ENCODE assay signal across 1 mouse cellular context in the genomic region with DNA sequence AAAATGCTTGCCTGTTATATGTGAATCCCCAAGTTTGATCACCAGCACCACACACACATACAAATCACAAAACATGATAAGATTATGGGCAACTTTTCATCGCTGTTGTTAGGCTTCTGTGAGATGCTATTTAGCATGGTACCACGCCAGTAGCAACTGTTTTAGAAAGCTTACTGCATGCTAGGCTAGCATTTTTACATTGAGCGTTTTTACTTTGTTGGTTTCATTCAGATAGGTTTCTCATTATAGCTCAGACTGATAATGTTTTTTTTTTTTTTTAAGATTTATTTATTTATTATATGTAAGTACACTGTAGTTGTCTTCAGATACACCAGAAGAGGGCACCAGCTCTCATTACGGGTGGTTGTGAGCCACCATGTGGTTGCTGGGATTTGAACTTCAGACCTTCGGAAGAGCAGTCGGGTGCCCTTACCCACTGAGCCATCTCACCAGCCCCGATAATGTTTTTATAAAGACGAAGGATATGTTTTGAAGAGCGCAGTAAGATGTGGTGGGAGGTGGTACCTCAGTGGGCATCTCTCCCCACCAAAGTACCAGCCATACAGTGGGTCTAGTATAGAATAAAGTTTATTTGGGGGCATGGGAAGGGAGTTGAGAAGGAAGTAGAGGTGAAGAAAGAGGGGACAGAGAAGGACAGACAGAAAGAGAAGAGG.
TF ChIP-seq lines count a peak whose summit lies in the region.

No protein-coding gene starts in this region.

TF ChIP-seq in CH12.LX, 34 proteins besides CTCF, POLR2A, EP300 and RAD21:
- TF ChIP-seq E2F4 (IDR thresholded peaks at IDR 0.05; ENCODE audit: insufficient replicate concordance, low read depth, low read length) = no peak
- TF ChIP-seq MAZ (IDR thresholded peaks at IDR 0.05; ENCODE audit: low read depth, low read length) = no peak
- peak; percentile 49; the same call in 1 of the 2 replicates for TF ChIP-seq SIN3A (IDR thresholded peaks at IDR 0.05; ENCODE audit: low read length)
- TF ChIP-seq ELF1 (IDR thresholded peaks at IDR 0.05; ENCODE audit: low read depth, low read length) = no peak
- TF ChIP-seq CHD2 (IDR thresholded peaks at IDR 0.05; ENCODE audit: low read length) = no peak
- no peak for TF ChIP-seq MAFK (IDR thresholded peaks at IDR 0.05; ENCODE audit: insufficient replicate concordance, low read length)
- no peak for TF ChIP-seq ZKSCAN1 (IDR thresholded peaks at IDR 0.05; ENCODE audit: borderline replicate concordance, low read depth, low read length)
- 0 out of 2 replicates have a peak, but pooled peaks have one; percentile 60 for TF ChIP-seq TBP (conservative IDR thresholded peaks at IDR 0.05; ENCODE audit: low read depth, low read length)
- TF ChIP-seq SMC3 (IDR thresholded peaks at IDR 0.05; ENCODE audit: low read depth, low read length) = no peak
- no peak for TF ChIP-seq PAX5 (IDR thresholded peaks at IDR 0.05; ENCODE audit: low read length)
- no peak for TF ChIP-seq USF1 (IDR thresholded peaks at IDR 0.05; ENCODE audit: low read depth, low read length)
- TF ChIP-seq ZNF384 (IDR thresholded peaks at IDR 0.05; ENCODE audit: low read depth, low read length) = peak; percentile 77
- no peak for TF ChIP-seq NRF1 (IDR thresholded peaks at IDR 0.05; ENCODE audit: low read depth, low read length)
- TF ChIP-seq GABPA (IDR thresholded peaks at IDR 0.05; ENCODE audit: insufficient replicate concordance, low read depth, low read length) = no peak
- TF ChIP-seq MYC (IDR thresholded peaks at IDR 0.05; ENCODE audit: low read depth, low read length) = peak; percentile 64; the same call in 1 of the 2 replicates
- no peak for TF ChIP-seq JUND (conservative IDR thresholded peaks at IDR 0.05; ENCODE audit: low read depth, low read length)
- no peak for TF ChIP-seq ZMIZ1 (IDR thresholded peaks at IDR 0.05; ENCODE audit: low read depth, low read length)
- no peak for TF ChIP-seq RCOR1 (conservative IDR thresholded peaks at IDR 0.05; ENCODE audit: low read depth, low read length)
- TF ChIP-seq ZC3H11A (IDR thresholded peaks at IDR 0.05; ENCODE audit: low read depth, low read length) = no peak
- TF ChIP-seq NELFE (IDR thresholded peaks at IDR 0.05; ENCODE audit: low read depth, low read length) = no peak
- no peak for TF ChIP-seq CHD1 (IDR thresholded peaks at IDR 0.05; ENCODE audit: low read depth, low read length)
- no peak for TF ChIP-seq MAX (IDR thresholded peaks at IDR 0.05; ENCODE audit: low read length)
- no peak for TF ChIP-seq HCFC1 (IDR thresholded peaks at IDR 0.05; ENCODE audit: low read depth, low read length)
